Mouse (Mus musculus) left cerebral cortex, adult 2 months (tissue): ENCODE measurements at regions not wholly inside any gene's neighbourhood (a gene's known extent, or its start where the extent isn't known, plus 50 kb on each side); places are given as distances from the start of the nearest gene placed in this dataset.

Experiments used
- DNase-seq, 2 experiments: peaks; one replicate each; pipeline ENCODE4 v3.0.0; 2021 to 2022; ENCODE audit warnings: low spot score in 2 of 2, mixed read lengths in 1 of 2; ENCODE audit errors: extremely low spot score in 1 of 2
- H3K27ac ChIP-seq: fragments of 200-600 bp; 2 replicates; pipeline ENCODE4 v1.8.1; 2022
- H3K4me3 ChIP-seq: fragments of 200-600 bp; 2 replicates; pipeline ENCODE4 v1.8.1; 2022
- CTCF ChIP-seq: fragments of 200-600 bp; IDR thresholded peaks from 2 replicates; pipeline ENCODE4 v1.8.1; 2022; ENCODE audit warnings: antibody characterized with exemption, mild to moderate bottlenecking, moderate library complexity
- intact Hi-C: fragments of 180-260 bp; cut with DNase I; formaldehyde crosslinking; loops from one replicate; pipeline ENCODE4 v1.15.1; 2025

DNA sequence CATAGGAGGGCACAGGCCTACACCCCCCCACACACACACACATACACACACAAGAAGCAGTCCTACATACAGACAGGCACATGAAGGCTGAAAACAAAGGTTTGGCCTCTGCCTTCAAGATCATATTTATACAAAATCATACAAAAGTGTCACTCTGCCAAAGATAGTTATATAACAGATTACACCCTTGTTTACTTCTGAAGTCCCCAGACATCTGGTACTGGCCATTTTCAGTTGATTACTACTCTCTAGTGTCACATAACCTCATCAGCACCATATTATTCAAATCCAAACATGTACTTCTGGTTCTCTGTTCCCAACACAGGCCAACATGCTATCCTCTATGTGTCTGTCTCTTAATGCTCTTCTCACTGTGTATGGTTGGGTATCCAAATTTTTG lies 619.7 kb downstream of the Nova1 start:
- H3K27ac ChIP-seq = no peak overlapping the region
- H3K4me3 ChIP-seq = no peak overlapping the region
- TF ChIP-seq CTCF = no peak
- no peak for DNase-seq
- intact Hi-C loops = no loop called here

DNA sequence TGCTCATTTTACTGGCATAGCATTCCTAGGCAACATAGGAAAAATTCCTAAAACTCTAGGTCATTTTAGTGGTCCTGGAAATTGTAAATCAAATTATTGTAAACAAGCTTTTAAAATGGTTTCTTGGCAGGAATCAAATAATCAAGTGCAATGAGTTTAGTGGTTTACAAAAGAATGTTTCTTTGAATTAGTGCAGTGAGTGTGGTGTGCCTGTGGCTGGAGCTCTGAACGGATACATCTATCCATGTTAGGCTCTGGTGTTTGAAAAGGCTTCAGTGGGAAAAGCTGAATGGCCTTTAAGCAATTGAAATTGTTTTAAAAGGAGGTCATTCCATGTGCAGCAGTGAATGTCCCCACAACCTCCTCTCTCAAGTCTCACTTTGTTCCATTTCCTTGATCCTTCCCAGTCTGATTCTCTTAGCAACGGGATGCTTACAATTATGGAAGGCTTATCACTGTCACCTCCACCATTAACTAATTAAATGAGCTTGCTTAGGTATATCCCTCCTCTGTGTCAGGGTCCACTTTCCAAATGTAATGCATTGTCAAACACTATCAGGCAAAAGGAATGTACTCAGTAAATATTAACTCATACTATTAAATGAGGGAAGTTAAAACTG lies 621.1 kb downstream of the Nova1 start:
- TF ChIP-seq CTCF = no peak
- no peak overlapping the region for H3K27ac ChIP-seq
- intact Hi-C loops = no loop called here
- H3K4me3 ChIP-seq = no peak overlapping the region
- DNase-seq = no peak

- intact Hi-C loops = no loop called here
- no peak for TF ChIP-seq CTCF
- no peak for DNase-seq
- no peak overlapping the region for H3K27ac ChIP-seq
- no peak overlapping the region for H3K4me3 ChIP-seq
Measured at GRCm38 (mm10) chr12:46194173-46194572, 624.6 kb downstream of the Nova1 start.
